Mouse (Mus musculus) kidney, embryonic 16.5 days (tissue): Measurements from ENCODE around the gene Fgb. TPM values are rescaled to one million over a fixed set of nuclear protein-coding genes. Genes with fewer than 3 reads are reported as not detected.
A peak's percentile ranks its signal among the peaks of the same experiment; 100 is the strongest.

ENCODE experiments used
- ATAC-seq: fragments of 200-750 bp; cut with Nextera tagmentation; 2 replicates; pipeline ENCODE4 v1.8.0; 2017; ENCODE audit warnings: moderate TSS enrichment; ENCODE audit not compliant: low FRiP score, low TSS enrichment
- H3K27ac ChIP-seq: fragments of 300-500 bp; sonication (generic); 2 replicates; pipeline ENCODE4 v1.5.1; 2014; ENCODE audit warnings: low read length
- H3K27me3 ChIP-seq: fragments of 300-500 bp; sonication (generic); 2 replicates; pipeline ENCODE4 v1.6.1; 2014; ENCODE audit warnings: low read length, control low read depth, mixed read lengths; ENCODE audit not compliant: insufficient read depth
- H3K36me3 ChIP-seq: fragments of 300-500 bp; sonication (generic); 2 replicates; pipeline ENCODE4 v1.6.1; 2014; ENCODE audit warnings: low read length, control low read depth, mixed read lengths; ENCODE audit not compliant: insufficient read depth
- H3K4me1 ChIP-seq: fragments of 300-500 bp; sonication (generic); 2 replicates; pipeline ENCODE4 v1.6.1; 2014; ENCODE audit warnings: low read length, control low read depth, mixed read lengths; ENCODE audit not compliant: insufficient read depth
- H3K4me2 ChIP-seq: fragments of 300-500 bp; sonication (generic); replicated peaks from 2 replicates; pipeline ENCODE4 v1.6.1; 2014; ENCODE audit warnings: low read depth, low read length
- H3K4me3 ChIP-seq: fragments of 300-500 bp; sonication (generic); 2 replicates; pipeline ENCODE4 v1.5.1; 2014; ENCODE audit warnings: mild to moderate bottlenecking, low read length
- H3K9ac ChIP-seq: fragments of 300-500 bp; sonication (generic); replicated peaks from 2 replicates; pipeline ENCODE4 v1.6.1; 2014; ENCODE audit warnings: low read length
- H3K9me3 ChIP-seq: fragments of 300-500 bp; sonication (generic); 2 replicates; pipeline ENCODE4 v1.6.1; 2016; ENCODE audit warnings: low read length, control low read depth
- WGBS: fragments of 180-500 bp; shearing (Covaris S2); extraction: QIAGEN DNeasy Blood & Tissue Kit; methylation state at CpG from one replicate; pipeline ENCODE4 v1.1.7; 2014; 5-methylcytosine and 5-hydroxymethylcytosine counted together
- polyA plus RNA-seq: library from polyadenylated mRNA; unstranded; fragments of >200 nt; fragmentation: Nextera tagmentation; extraction: Ambion mirVana; gene quantifications from 2 replicates; pipeline ENCODE4 v1.2.1, GENCODE M21; 2015

The Fgb gene
- polyA plus RNA-seq, 1 experiment from 2014 or later = 3.6 TPM

GRCm38 (mm10) chr3:83055281-83056038 lies 5.8 kb upstream of the Fgb start, which contains the start of gene Plrg1:
Plrg1 (plus strand) TSS chr3:83055522.
- H3K4me3 ChIP-seq = peak within 1 kb of the TSS; percentile 80
- peak; percentile 99 for ATAC-seq
- WGBS = under 1% methylated on average over 56 of the region's 61 CpGs

GRCm38 (mm10) chr3:83054759-83055158 lies 5.1 kb upstream of the Fgb start:
- WGBS = 31% methylated on average over 13 of the region's 13 CpGs
- ATAC-seq = no peak
- peak overlapping the region; percentile 50 for H3K4me2 ChIP-seq

More at GRCm38 (mm10) chr3:83055281-83056038, 5.8 kb upstream of the Fgb start, which contains the start of gene Plrg1:
- Histone ChIP-seq H3K4me1 (peaks cover 8% of the 10 kb centered on the region), H3K9ac (peak within 1 kb of the TSS; percentile 88), H3K36me3 (peaks cover 28% of the 10 kb centered on the region), H3K27ac (peak within 1 kb of the TSS; percentile 75; the same call in 1 of the 2 replicates), H3K4me2 (peak within 1 kb of the TSS; percentile 93), H3K27me3 (no peaks in the 10 kb centered on the region), H3K9me3 (no peaks in the 10 kb centered on the region)

GRCm38 (mm10) chr3:83053758-83054157 lies 4.1 kb upstream of the Fgb start:
- H3K4me1 ChIP-seq = peaks cover 8% of the 10 kb centered on the region
- peaks cover 11% of the 10 kb centered on the region for H3K36me3 ChIP-seq
- H3K4me3 ChIP-seq = no peak overlapping the region
- H3K27me3 ChIP-seq = no peaks in the 10 kb centered on the region
- no peak overlapping the region for H3K9ac ChIP-seq
- H3K9me3 ChIP-seq = no peaks in the 10 kb centered on the region
- H3K27ac ChIP-seq = no peak overlapping the region
- no peak overlapping the region for H3K4me2 ChIP-seq
- WGBS = 36% methylated on average over 10 of the region's 10 CpGs
- ATAC-seq = no peak

More at GRCm38 (mm10) chr3:83054759-83055158, 5.1 kb upstream of the Fgb start:
- no peak overlapping the region for H3K27ac ChIP-seq
- peak overlapping the region; percentile 57; the same call in 1 of the 2 replicates for H3K9ac ChIP-seq
- H3K4me1 ChIP-seq = peaks cover 8% of the 10 kb centered on the region
- no peaks in the 10 kb centered on the region for H3K9me3 ChIP-seq
- no peaks in the 10 kb centered on the region for H3K27me3 ChIP-seq
- peaks cover 21% of the 10 kb centered on the region for H3K36me3 ChIP-seq
- peak overlapping the region; percentile 80 for H3K4me3 ChIP-seq

- Histone ChIP-seq H3K4me3 (no peak overlapping the region), H3K27me3 (no peaks in the 10 kb centered on the region), H3K27ac (no peak overlapping the region), H3K9ac (no peak overlapping the region), H3K4me2 (no peak overlapping the region), H3K4me1 (peaks cover 8% of the 10 kb centered on the region), H3K36me3 (peaks cover 6% of the 10 kb centered on the region; the same call in 1 of the 2 replicates), H3K9me3 (no peaks in the 10 kb centered on the region)
- ATAC-seq = no peak
- 93% methylated on average over 7 of the region's 7 CpGs for WGBS
Measured at GRCm38 (mm10) chr3:83053126-83053525, 3.5 kb upstream of the Fgb start.

- WGBS = 86% methylated on average over 5 of the region's 5 CpGs
- H3K4me2 ChIP-seq = no peak overlapping the region
- ATAC-seq = no peak
- H3K9ac ChIP-seq = no peak overlapping the region
- peaks cover 8% of the 10 kb centered on the region for H3K4me1 ChIP-seq
- no peak overlapping the region for H3K27ac ChIP-seq
- H3K27me3 ChIP-seq = no peaks in the 10 kb centered on the region
- no peaks in the 10 kb centered on the region for H3K9me3 ChIP-seq
- H3K36me3 ChIP-seq = no peaks in the 10 kb centered on the region; the same call in 1 of the 2 replicates
- H3K4me3 ChIP-seq = no peak overlapping the region
Measured at GRCm38 (mm10) chr3:83052102-83052501, 2.4 kb upstream of the Fgb start.

GRCm38 (mm10) chr3:83050661-83051060 lies 998 bp upstream of the Fgb start:
- H3K27me3 ChIP-seq = no peaks in the 10 kb centered on the region
- no peaks in the 10 kb centered on the region for H3K36me3 ChIP-seq
- WGBS = 64% methylated on average over 5 of the region's 5 CpGs
- no peaks in the 10 kb centered on the region for H3K4me1 ChIP-seq
- no peak overlapping the region for H3K9ac ChIP-seq
- H3K4me3 ChIP-seq = no peak overlapping the region
- no peaks in the 10 kb centered on the region for H3K9me3 ChIP-seq
- no peak overlapping the region for H3K27ac ChIP-seq
- no peak overlapping the region for H3K4me2 ChIP-seq
- no peak for ATAC-seq

- WGBS = 83% methylated on average over 11 of the region's 11 CpGs
Measured at GRCm38 (mm10) chr3:83046649-83047048, 3.0 kb downstream of the Fgb start.

GRCm38 (mm10) chr3:83042451-83042850 lies 7.2 kb downstream of the Fgb start:
- no peak overlapping the region for H3K27ac ChIP-seq
- 89% methylated on average over 5 of the region's 5 CpGs for WGBS
- H3K9me3 ChIP-seq = no peaks in the 10 kb centered on the region
- H3K9ac ChIP-seq = no peak overlapping the region
- no peak for ATAC-seq
- H3K27me3 ChIP-seq = no peaks in the 10 kb centered on the region
- no peak overlapping the region for H3K4me2 ChIP-seq
- no peak overlapping the region for H3K4me3 ChIP-seq
- H3K4me1 ChIP-seq = no peaks in the 10 kb centered on the region
- H3K36me3 ChIP-seq = no peaks in the 10 kb centered on the region

More at GRCm38 (mm10) chr3:83046649-83047048, 3.0 kb downstream of the Fgb start:
- H3K27me3 ChIP-seq = no peaks in the 10 kb centered on the region
- ATAC-seq = no peak
- H3K36me3 ChIP-seq = no peaks in the 10 kb centered on the region
- no peak overlapping the region for H3K4me2 ChIP-seq
- no peaks in the 10 kb centered on the region for H3K9me3 ChIP-seq
- no peaks in the 10 kb centered on the region for H3K4me1 ChIP-seq
- H3K4me3 ChIP-seq = no peak overlapping the region
- H3K9ac ChIP-seq = no peak overlapping the region
- H3K27ac ChIP-seq = no peak overlapping the region

- Histone ChIP-seq H3K27ac (no peak overlapping the region), H3K27me3 (no peaks in the 10 kb centered on the region), H3K36me3 (no peaks in the 10 kb centered on the region), H3K4me2 (no peak overlapping the region), H3K4me3 (no peak overlapping the region), H3K4me1 (no peaks in the 10 kb centered on the region), H3K9ac (no peak overlapping the region), H3K9me3 (no peaks in the 10 kb centered on the region)
- 71% methylated on average over 4 of the region's 4 CpGs for WGBS
- ATAC-seq = no peak
Measured at GRCm38 (mm10) chr3:83039666-83040065, 10.0 kb downstream of the Fgb start.

- ATAC-seq = no peak
- Histone ChIP-seq H3K9me3 (no peaks in the 10 kb centered on the region), H3K9ac (no peak overlapping the region), H3K36me3 (no peaks in the 10 kb centered on the region), H3K4me3 (no peak overlapping the region), H3K4me2 (no peak overlapping the region), H3K27ac (no peak overlapping the region), H3K27me3 (no peaks in the 10 kb centered on the region; the same call in 1 of the 2 replicates), H3K4me1 (no peaks in the 10 kb centered on the region)
- 71% methylated on average over 2 of the region's 2 CpGs for WGBS
Measured at GRCm38 (mm10) chr3:83038865-83039264, 10.8 kb downstream of the Fgb start.
